Mouse (Mus musculus): Measurements from ENCODE around the gene Cnpy2. TPM values are rescaled to one million over a fixed set of nuclear protein-coding genes. Genes with fewer than 3 reads are reported as not detected.
"Not testable (repeated sequence)": the region's sequence is repeated elsewhere in the genome, so short reads cannot be mapped to it uniquely, and the experiment has no call there.

Cnpy2 gene
- polyA plus RNA-seq, 1 experiment from 2014 or later = 329 TPM

DNA sequence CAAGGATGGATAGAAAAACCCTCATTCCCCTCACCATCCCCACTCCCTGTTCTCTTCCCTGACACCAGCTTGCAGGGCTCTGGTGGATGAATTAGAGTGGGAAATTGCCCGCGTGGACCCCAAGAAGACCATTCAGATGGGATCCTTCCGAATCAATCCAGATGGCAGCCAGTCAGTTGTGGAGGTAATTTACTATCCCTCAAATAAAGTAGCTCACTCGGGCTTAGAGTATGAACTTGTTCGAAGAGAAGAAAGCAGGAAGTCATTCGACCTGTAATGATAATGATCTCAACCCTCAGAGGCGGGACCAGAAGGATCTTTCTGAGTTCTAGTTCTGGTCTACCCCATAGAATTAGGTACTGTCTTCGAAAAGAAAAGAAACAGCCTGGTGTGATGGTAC lies 1.3 kb downstream of the Cnpy2 start:
- Histone ChIP-seq H3K4me3 (peak overlapping the region; percentile 85), H3K4me2 (peak overlapping the region; percentile 75), H3K36me3 (peaks cover 54% of the 10 kb centered on the region), H3K9ac (peak overlapping the region; percentile 97), H3K27ac (no peak overlapping the region), H3K27me3 (no peaks in the 10 kb centered on the region), H3K4me1 (peaks cover 17% of the 10 kb centered on the region), H3K9me3 (no peaks in the 10 kb centered on the region)
- 67% methylated on average over 8 of the region's 8 CpGs for WGBS
- ATAC-seq (ENCODE audit: borderline replicate concordance, extremely low read depth, low FRiP score, low TSS enrichment) = no peak

DNA sequence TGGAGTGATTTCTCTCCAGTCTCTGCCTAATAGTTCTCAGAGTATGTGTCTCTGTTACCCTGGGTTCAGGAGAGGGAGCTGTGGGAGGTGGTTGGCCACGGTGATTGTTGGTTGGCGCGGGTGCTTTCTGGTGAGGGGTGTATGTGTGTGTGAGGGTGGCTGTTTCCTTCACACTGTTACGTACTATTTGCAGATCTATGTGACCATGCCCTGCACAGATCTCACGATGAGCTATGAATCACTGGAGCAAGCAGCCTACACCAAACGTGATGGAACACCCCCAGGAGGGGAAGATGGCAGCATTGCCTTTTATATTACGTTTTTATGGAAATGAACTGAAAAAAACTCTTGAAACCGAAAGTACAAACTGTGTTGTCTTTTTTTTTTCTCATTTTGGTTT lies 4.6 kb downstream of the Cnpy2 start:
- Histone ChIP-seq H3K27me3 (no peaks in the 10 kb centered on the region), H3K36me3 (peaks cover 47% of the 10 kb centered on the region), H3K9ac (no peak overlapping the region), H3K4me1 (peaks cover 12% of the 10 kb centered on the region), H3K4me3 (no peak overlapping the region), H3K9me3 (no peaks in the 10 kb centered on the region), H3K27ac (no peak overlapping the region), H3K4me2 (no peak overlapping the region)
- WGBS = 95% methylated on average over 8 of the region's 8 CpGs
- no peak for ATAC-seq (ENCODE audit: borderline replicate concordance, extremely low read depth, low FRiP score, low TSS enrichment)

DNA sequence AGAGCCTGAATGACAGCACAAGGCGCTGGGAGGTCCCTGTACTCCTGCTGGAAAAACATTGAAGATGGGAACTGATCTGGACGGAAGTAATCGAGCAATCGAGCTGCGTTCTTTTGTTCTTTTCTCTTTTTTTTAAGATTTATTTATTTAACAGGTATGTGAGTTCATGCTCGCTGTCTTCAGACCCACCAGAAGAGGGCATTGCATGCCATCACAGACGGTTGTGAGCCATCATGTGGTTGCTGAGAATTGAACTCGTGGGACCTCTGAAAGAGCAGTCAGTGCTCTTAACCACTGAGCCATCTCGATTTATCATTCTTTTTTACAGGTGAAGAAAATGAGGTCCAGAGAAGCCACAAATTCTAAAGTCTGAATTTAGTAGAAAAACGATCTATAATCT lies 5.4 kb downstream of the Cnpy2 start:
- Histone ChIP-seq H3K4me2 (no peak overlapping the region), H3K9me3 (no peaks in the 10 kb centered on the region), H3K4me1 (peaks cover 12% of the 10 kb centered on the region), H3K9ac (no peak overlapping the region), H3K27ac (no peak overlapping the region), H3K4me3 (no peak overlapping the region), H3K36me3 (peaks cover 47% of the 10 kb centered on the region), H3K27me3 (no peaks in the 10 kb centered on the region)
- WGBS = 82% methylated on average over 10 of the region's 10 CpGs
- ATAC-seq (ENCODE audit: borderline replicate concordance, extremely low read depth, low FRiP score, low TSS enrichment) = no peak

GRCm38 (mm10) chr10:128332358-128333249 lies 10.3 kb downstream of the Cnpy2 start:
- not testable (repeated sequence) for H3K4me3 ChIP-seq; ATAC-seq (ENCODE audit: borderline replicate concordance, extremely low read depth, low FRiP score, low TSS enrichment); H3K9ac ChIP-seq; H3K4me2 ChIP-seq; H3K9me3 ChIP-seq; H3K4me1 ChIP-seq; H3K27me3 ChIP-seq; H3K27ac ChIP-seq
- WGBS = 69% methylated on average over 6 of the region's 6 CpGs
- peaks cover 16% of the 10 kb centered on the region for H3K36me3 ChIP-seq

GRCm38 (mm10) chr10:128335582-128335981 lies 13.3 kb downstream of the Cnpy2 start:
- H3K27ac ChIP-seq = no peak overlapping the region
- no peak for ATAC-seq (ENCODE audit: borderline replicate concordance, extremely low read depth, low FRiP score, low TSS enrichment)
- H3K9ac ChIP-seq = no peak overlapping the region
- H3K4me1 ChIP-seq = peaks cover 15% of the 10 kb centered on the region
- no peaks in the 10 kb centered on the region for H3K36me3 ChIP-seq
- no peak overlapping the region for H3K4me3 ChIP-seq
- 3% methylated on average over 4 of the region's 4 CpGs for WGBS
- H3K4me2 ChIP-seq = no peak overlapping the region
- no peaks in the 10 kb centered on the region for H3K27me3 ChIP-seq
- H3K9me3 ChIP-seq = no peaks in the 10 kb centered on the region

- no peaks in the 10 kb centered on the region for H3K27me3 ChIP-seq
- H3K9me3 ChIP-seq = no peaks in the 10 kb centered on the region
- H3K9ac ChIP-seq = no peak overlapping the region
- H3K27ac ChIP-seq = no peak overlapping the region
- no peak for ATAC-seq (ENCODE audit: borderline replicate concordance, extremely low read depth, low FRiP score, low TSS enrichment)
- H3K4me1 ChIP-seq = peaks cover 15% of the 10 kb centered on the region
- no peaks in the 10 kb centered on the region for H3K36me3 ChIP-seq
- H3K4me3 ChIP-seq = no peak overlapping the region
- no peak overlapping the region for H3K4me2 ChIP-seq
- 85% methylated on average over 3 of the region's 3 CpGs for WGBS
These were observed 13.9 kb downstream of the Cnpy2 start for GRCm38 (mm10) chr10:128336195-128336594.

GRCm38 (mm10) chr10:128336597-128336996 lies 14.3 kb downstream of the Cnpy2 start:
- Histone ChIP-seq H3K4me2 (peak overlapping the region; percentile 70), H3K27me3 (no peaks in the 10 kb centered on the region), H3K9me3 (no peaks in the 10 kb centered on the region), H3K9ac (no peak overlapping the region), H3K27ac (no peak overlapping the region), H3K4me1 (peaks cover 15% of the 10 kb centered on the region), H3K36me3 (no peaks in the 10 kb centered on the region), H3K4me3 (peak overlapping the region; percentile 79)
- WGBS = 77% methylated on average over 3 of the region's 3 CpGs
- ATAC-seq (ENCODE audit: borderline replicate concordance, extremely low read depth, low FRiP score, low TSS enrichment) = no peak

GRCm38 (mm10) chr10:128337306-128338181 lies 15.3 kb downstream of the Cnpy2 start, which contains the start of gene Cs:
Cs (plus strand) TSS chr10:128337734.
- Histone ChIP-seq H3K27me3 (no peaks in the 10 kb centered on the region), H3K27ac (peak within 1 kb of the TSS; percentile 88), H3K4me2 (peak within 1 kb of the TSS; percentile 70), H3K36me3 (no peaks in the 10 kb centered on the region), H3K4me3 (peak within 1 kb of the TSS; percentile 79), H3K9ac (peak within 1 kb of the TSS; percentile 76), H3K9me3 (no peaks in the 10 kb centered on the region), H3K4me1 (peaks cover 15% of the 10 kb centered on the region)
- WGBS = under 1% methylated on average over 52 of the region's 61 CpGs
- peak; percentile 98 for ATAC-seq (ENCODE audit: borderline replicate concordance, extremely low read depth, low FRiP score, low TSS enrichment)

DNA sequence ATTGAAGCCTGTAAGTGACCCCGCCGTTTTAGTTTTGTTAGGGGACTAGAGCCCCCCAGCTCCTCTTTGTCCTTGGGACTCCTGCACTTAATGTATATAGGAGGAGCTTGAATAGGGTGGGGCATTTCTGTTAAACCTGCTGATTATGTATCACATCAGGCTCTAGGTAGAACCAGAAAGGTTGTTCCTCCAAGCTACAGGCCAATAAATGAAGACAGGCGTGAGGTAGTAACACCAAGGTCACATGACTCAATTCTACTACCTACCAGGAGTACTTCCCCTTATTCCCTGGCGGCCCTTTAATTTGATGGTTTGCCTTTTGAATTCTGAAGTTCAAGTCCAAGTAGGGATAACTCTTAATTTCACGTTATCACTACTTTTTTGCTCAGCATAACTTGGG lies 16.2 kb downstream of the Cnpy2 start:
- no peaks in the 10 kb centered on the region for H3K27me3 ChIP-seq
- ATAC-seq (ENCODE audit: borderline replicate concordance, extremely low read depth, low FRiP score, low TSS enrichment) = 0 out of 2 replicates have a peak, but pooled peaks have one; percentile 0
- peak overlapping the region; percentile 88 for H3K27ac ChIP-seq
- H3K4me3 ChIP-seq = peak overlapping the region; percentile 79
- H3K9me3 ChIP-seq = no peaks in the 10 kb centered on the region
- H3K9ac ChIP-seq = peak overlapping the region; percentile 76
- no peaks in the 10 kb centered on the region for H3K36me3 ChIP-seq
- WGBS = 18% methylated on average over 5 of the region's 5 CpGs
- H3K4me1 ChIP-seq = peaks cover 15% of the 10 kb centered on the region
- H3K4me2 ChIP-seq = peak overlapping the region; percentile 64

- H3K4me1 ChIP-seq = peaks cover 15% of the 10 kb centered on the region
- peak overlapping the region; percentile 64 for H3K4me2 ChIP-seq
- no peaks in the 10 kb centered on the region for H3K27me3 ChIP-seq
- 58% methylated on average over 2 of the region's 2 CpGs for WGBS
- no peaks in the 10 kb centered on the region for H3K9me3 ChIP-seq
- peak overlapping the region; percentile 76; the same call in 1 of the 2 replicates for H3K9ac ChIP-seq
- no peak for ATAC-seq (ENCODE audit: borderline replicate concordance, extremely low read depth, low FRiP score, low TSS enrichment)
- H3K27ac ChIP-seq = no peak overlapping the region
- H3K36me3 ChIP-seq = no peaks in the 10 kb centered on the region
- peak overlapping the region; percentile 79 for H3K4me3 ChIP-seq
These were observed 16.7 kb downstream of the Cnpy2 start for GRCm38 (mm10) chr10:128338948-128339347.

GRCm38 (mm10) chr10:128340257-128340656 lies 18.0 kb downstream of the Cnpy2 start:
- H3K36me3 ChIP-seq = no peaks in the 10 kb centered on the region
- H3K9me3 ChIP-seq = no peaks in the 10 kb centered on the region
- no peaks in the 10 kb centered on the region for H3K27me3 ChIP-seq
- no peak overlapping the region for H3K4me3 ChIP-seq
- no peak overlapping the region for H3K9ac ChIP-seq
- H3K4me2 ChIP-seq = no peak overlapping the region
- H3K4me1 ChIP-seq = peaks cover 26% of the 10 kb centered on the region
- no peak overlapping the region for H3K27ac ChIP-seq
- 81% methylated on average over 2 of the region's 2 CpGs for WGBS
- no peak for ATAC-seq (ENCODE audit: borderline replicate concordance, extremely low read depth, low FRiP score, low TSS enrichment)

- 79% methylated on average over 1 of the region's 1 CpGs for WGBS
- Histone ChIP-seq H3K4me3 (no peak overlapping the region), H3K9ac (no peak overlapping the region), H3K9me3 (no peaks in the 10 kb centered on the region), H3K36me3 (no peaks in the 10 kb centered on the region), H3K27me3 (no peaks in the 10 kb centered on the region), H3K4me1 (peaks cover 30% of the 10 kb centered on the region), H3K4me2 (no peak overlapping the region), H3K27ac (no peak overlapping the region)
- ATAC-seq (ENCODE audit: borderline replicate concordance, extremely low read depth, low FRiP score, low TSS enrichment) = no peak
These were observed 21.2 kb downstream of the Cnpy2 start for GRCm38 (mm10) chr10:128343436-128343835.
